Mouse (Mus musculus) hindbrain, embryonic 10.5 days (tissue): Measurements from ENCODE around the gene Nudt19. TPM values are rescaled to one million over a fixed set of nuclear protein-coding genes. Genes with fewer than 3 reads are reported as not detected.
A peak's percentile ranks its signal among the peaks of the same experiment; 100 is the strongest.

ENCODE experiments used
- DNase-seq: peaks from one replicate; pipeline ENCODE4 v3.0.0-alpha.2; 2017; ENCODE audit warnings: low spot score
- H3K27ac ChIP-seq: fragments of 300-500 bp; sonication (generic); 2 replicates; pipeline ENCODE4 v1.5.1; 2016; ENCODE audit warnings: mild to moderate bottlenecking, moderate library complexity
- H3K27me3 ChIP-seq: fragments of 300-500 bp; sonication (generic); 2 replicates; pipeline ENCODE4 v1.6.1; 2016; ENCODE audit warnings: mild to moderate bottlenecking; ENCODE audit not compliant: poor library complexity, insufficient read depth, severe bottlenecking
- H3K36me3 ChIP-seq: fragments of 300-500 bp; sonication (generic); 2 replicates; pipeline ENCODE4 v1.6.1; 2016; ENCODE audit warnings: mild to moderate bottlenecking, moderate library complexity
- H3K4me1 ChIP-seq: fragments of 300-500 bp; sonication (generic); replicated peaks from 2 replicates; pipeline ENCODE4 v1.6.1; 2016; ENCODE audit warnings: mild to moderate bottlenecking
- H3K4me3 ChIP-seq: fragments of 300-500 bp; sonication (generic); 2 replicates; pipeline ENCODE4 v1.5.1; 2016; ENCODE audit warnings: mild to moderate bottlenecking, moderate library complexity
- H3K9me3 ChIP-seq: fragments of 300-500 bp; sonication (generic); 2 replicates; pipeline ENCODE4 v1.6.1; 2016; ENCODE audit warnings: mild to moderate bottlenecking, moderate library complexity
- WGBS: fragments of 180-500 bp; shearing (Covaris S2); methylation state at CpG from one replicate; pipeline ENCODE4 v1.1.7; 2016; 5-methylcytosine and 5-hydroxymethylcytosine counted together
- polyA plus RNA-seq: library from polyadenylated mRNA; unstranded; fragments of >200 nt; fragmentation: Nextera tagmentation; extraction: Ambion mirVana; gene quantifications from 2 replicates; pipeline ENCODE4 v1.2.1, GENCODE M21; 2016

Nudt19 gene
- 41.8 and 48.7 TPM in 2 replicates for polyA plus RNA-seq

GRCm38 (mm10) chr7:35556205-35556603 lies at the start of gene Nudt19:
TSS of gene Nudt19 (minus strand) at chr7:35556304.
- Histone ChIP-seq H3K27ac (peak within 1 kb of the TSS; percentile 97), H3K27me3 (no peaks in the 10 kb centered on the region), H3K4me1 (peaks cover 18% of the 10 kb centered on the region), H3K4me3 (peak within 1 kb of the TSS; percentile 87), H3K9me3 (no peaks in the 10 kb centered on the region), H3K36me3 (peaks cover 5% of the 10 kb centered on the region)
- DNase-seq, result no peak
- 75% methylated on average over 4 of the region's 4 CpGs for WGBS

DNA sequence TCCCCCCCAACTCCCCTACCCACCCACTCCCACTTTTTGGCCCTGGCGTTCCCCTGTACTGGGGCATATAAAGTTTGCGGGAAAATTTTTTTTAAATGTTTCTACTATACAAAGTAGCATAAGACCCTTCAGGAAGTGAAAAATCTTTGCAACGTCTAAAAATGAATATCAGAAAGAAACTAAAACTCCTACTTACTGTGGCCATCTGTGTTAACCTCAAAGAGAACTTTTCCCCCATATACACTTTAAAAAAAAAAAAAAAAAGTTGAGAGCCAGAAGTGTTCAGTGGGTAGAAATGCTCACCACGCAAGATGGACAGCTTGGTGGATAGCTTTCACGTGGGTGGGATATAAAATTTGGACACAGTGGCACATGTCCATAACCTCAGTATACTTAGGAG lies 46.7 kb upstream of the Nudt19 start:
- DNase-seq, result no peak
- 94% methylated on average over 5 of the region's 5 CpGs for WGBS
- Histone ChIP-seq H3K9me3 (0 out of 2 replicates have a peak, but pooled peaks cover 3% of the 10 kb centered on the region), H3K27ac (no peak overlapping the region), H3K27me3 (no peaks in the 10 kb centered on the region), H3K36me3 (peaks cover 71% of the 10 kb centered on the region), H3K4me3 (no peak overlapping the region), H3K4me1 (no peaks in the 10 kb centered on the region)

DNA sequence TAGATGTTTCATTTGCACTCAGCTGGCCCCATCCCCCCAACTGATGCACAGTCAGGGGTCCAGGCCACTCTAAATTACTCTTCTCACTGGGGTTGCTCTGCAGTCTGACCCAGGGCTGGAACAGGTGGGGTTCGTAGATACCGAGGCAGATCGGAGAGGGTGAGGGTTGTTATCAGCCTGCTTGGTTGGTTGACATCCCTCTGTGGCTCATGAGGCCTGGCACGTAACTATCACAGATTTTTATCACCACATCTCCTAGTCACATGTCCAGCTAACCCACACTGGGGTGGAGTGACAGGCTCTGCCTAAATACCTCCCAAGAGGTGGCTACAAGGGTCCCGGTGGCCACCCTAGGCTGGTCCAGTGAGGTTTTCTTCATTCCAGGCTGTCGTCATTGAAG lies 45.0 kb upstream of the Nudt19 start:
- no peaks in the 10 kb centered on the region for H3K4me1 ChIP-seq
- no peak for DNase-seq
- H3K27ac ChIP-seq, result no peak overlapping the region
- H3K9me3 ChIP-seq, result no peaks in the 10 kb centered on the region
- WGBS, result 95% methylated on average over 6 of the region's 6 CpGs
- H3K4me3 ChIP-seq, result no peak overlapping the region
- peaks cover 69% of the 10 kb centered on the region for H3K36me3 ChIP-seq
- no peaks in the 10 kb centered on the region for H3K27me3 ChIP-seq

DNA sequence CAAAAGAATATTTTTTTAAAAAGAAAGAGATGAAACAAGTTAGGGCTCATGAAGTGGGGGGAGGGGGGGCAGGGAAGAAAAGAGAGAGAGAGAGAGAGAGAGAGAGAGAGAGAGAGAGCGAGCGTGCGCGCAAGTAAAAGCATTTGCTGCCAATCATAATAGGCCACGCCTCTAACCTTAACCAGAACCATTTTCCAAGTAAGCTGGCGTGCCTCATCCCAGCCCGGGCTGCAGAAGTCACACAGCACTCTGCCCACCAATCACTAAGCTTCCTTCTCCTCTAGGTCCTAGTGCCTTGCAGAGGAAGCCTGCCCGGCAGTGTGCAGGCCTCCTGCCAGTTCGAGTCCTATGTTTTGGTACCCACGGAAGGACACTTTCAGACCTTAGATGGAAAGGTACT lies 43.9 kb upstream of the Nudt19 start:
- 96% methylated on average over 10 of the region's 10 CpGs for WGBS
- peaks cover 79% of the 10 kb centered on the region for H3K36me3 ChIP-seq
- H3K9me3 ChIP-seq, result no peaks in the 10 kb centered on the region
- H3K4me1 ChIP-seq, result no peaks in the 10 kb centered on the region
- no peak overlapping the region for H3K4me3 ChIP-seq
- no peaks in the 10 kb centered on the region for H3K27me3 ChIP-seq
- no peak for DNase-seq
- H3K27ac ChIP-seq, result no peak overlapping the region

DNA sequence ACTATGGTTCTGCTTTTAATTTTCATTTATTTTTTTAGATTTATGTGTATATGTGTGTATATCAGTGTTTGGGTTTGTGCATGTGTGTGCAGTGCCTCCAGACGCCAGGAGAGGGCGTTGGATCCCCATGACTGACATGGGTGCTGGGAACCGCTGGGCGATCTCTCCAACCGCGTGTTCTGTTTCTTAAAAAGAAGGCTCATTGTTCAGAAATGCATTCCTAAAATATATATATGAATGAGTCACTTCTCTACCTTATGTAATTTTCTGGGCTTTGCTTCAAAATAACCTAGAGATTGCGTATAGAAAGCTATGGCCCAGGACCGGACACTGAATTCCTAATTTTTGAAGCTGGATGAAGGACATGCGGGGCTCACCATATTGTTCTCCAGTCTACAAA lies 43.4 kb upstream of the Nudt19 start:
- WGBS, result 94% methylated on average over 9 of the region's 9 CpGs
- Histone ChIP-seq H3K4me1 (no peaks in the 10 kb centered on the region), H3K4me3 (no peak overlapping the region), H3K27me3 (no peaks in the 10 kb centered on the region), H3K9me3 (no peaks in the 10 kb centered on the region), H3K36me3 (peaks cover 78% of the 10 kb centered on the region), H3K27ac (no peak overlapping the region)
- DNase-seq, result no peak

DNA sequence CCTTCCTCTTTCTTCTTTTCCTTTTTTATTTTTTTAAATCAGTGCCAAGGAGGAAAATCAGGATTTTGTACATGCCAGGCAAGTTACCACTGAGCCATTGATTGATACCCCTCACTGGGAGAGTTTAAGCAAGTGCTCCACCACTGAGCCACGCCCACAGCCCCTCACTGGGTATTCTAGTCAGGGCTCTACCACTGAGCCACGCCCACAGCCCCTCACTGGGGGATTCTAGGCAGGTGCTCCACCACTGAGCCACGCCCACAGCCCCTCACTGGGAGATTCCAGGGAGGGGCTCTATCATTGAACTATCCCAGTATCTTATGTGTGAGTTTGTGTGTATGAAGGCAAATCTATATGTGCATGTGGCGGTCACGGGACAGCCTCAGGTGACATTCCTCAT lies 38.2 kb upstream of the Nudt19 start:
- peaks cover 65% of the 10 kb centered on the region for H3K36me3 ChIP-seq
- no peak for DNase-seq
- H3K4me3 ChIP-seq, result no peak overlapping the region
- no peaks in the 10 kb centered on the region for H3K9me3 ChIP-seq
- WGBS, result 89% methylated on average over 5 of the region's 5 CpGs
- no peak overlapping the region for H3K27ac ChIP-seq
- H3K4me1 ChIP-seq, result no peaks in the 10 kb centered on the region
- no peaks in the 10 kb centered on the region for H3K27me3 ChIP-seq

DNA sequence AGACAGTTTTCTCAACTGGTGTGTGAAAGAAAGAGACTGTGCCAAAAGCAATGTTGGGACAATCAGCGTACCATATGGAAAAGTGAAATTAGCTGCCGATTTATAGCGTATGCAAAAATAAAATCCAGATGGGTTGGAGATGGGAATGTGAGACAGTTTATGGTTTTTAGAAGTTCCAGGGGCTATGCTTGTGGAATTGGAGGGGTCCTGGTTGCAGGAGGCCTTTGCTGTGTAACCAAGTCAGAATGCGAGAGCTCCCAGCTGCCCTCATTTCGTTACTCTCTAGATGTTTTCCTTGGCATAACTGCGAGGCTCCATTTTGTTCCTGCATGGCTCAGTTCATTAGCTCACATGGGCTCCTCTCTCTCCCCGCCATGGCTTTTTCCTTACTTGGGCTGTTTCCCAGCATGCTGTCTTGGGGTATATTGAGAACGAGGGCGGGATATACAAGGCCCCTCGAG lies 34.7 kb upstream of the Nudt19 start:
- Histone ChIP-seq H3K27me3 (no peaks in the 10 kb centered on the region), H3K36me3 (peaks cover 44% of the 10 kb centered on the region), H3K4me1 (peaks cover 21% of the 10 kb centered on the region), H3K4me3 (no peak overlapping the region), H3K27ac (no peak overlapping the region), H3K9me3 (no peaks in the 10 kb centered on the region)
- WGBS, result 92% methylated on average over 10 of the region's 10 CpGs
- DNase-seq, result no peak

GRCm38 (mm10) chr7:35589485-35589884 lies 33.4 kb upstream of the Nudt19 start:
- peaks cover 8% of the 10 kb centered on the region for H3K27me3 ChIP-seq
- H3K4me3 ChIP-seq, result no peak overlapping the region
- WGBS, result 87% methylated on average over 7 of the region's 7 CpGs
- H3K27ac ChIP-seq, result no peak overlapping the region
- DNase-seq, result no peak
- peaks cover 32% of the 10 kb centered on the region for H3K4me1 ChIP-seq
- H3K9me3 ChIP-seq, result no peaks in the 10 kb centered on the region
- peaks cover 33% of the 10 kb centered on the region for H3K36me3 ChIP-seq

DNA sequence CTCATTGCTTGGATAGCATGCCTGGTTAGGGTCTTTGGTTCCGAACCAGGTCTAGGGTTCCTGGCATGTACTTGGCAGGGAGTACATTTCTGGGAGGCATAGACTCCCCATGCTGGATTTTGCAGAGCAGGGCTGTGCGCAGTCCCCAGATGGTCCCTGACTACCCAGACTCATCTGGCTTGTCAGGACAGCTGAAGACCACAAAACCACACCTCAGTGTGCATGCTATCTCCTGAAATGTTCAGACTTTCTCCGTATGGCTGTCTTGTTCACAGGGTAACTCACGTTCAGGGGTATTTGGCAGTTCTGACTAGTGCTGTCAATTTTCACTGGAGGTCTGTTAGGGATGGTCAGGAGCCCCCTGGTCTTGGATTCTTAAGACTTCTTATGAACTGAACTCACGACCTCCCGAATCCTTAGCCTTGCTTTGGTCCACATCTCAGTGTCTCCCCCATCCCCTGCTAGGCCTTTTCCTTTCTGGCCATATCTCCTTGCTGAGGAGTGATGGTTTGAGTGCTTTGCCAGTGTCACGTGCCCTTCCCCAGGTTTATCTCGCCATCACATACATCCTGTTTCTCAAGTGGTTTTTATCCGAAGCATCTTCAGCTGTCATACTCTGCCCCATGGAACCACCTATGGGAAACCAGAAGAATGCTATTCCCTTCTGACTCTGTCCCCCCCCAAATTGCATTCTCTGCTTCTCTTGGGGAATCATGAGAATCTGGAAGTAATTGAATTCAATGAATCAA lies 32.8 kb upstream of the Nudt19 start:
- WGBS, result 91% methylated on average over 9 of the region's 9 CpGs
- peaks cover 15% of the 10 kb centered on the region for H3K27me3 ChIP-seq
- H3K9me3 ChIP-seq, result no peaks in the 10 kb centered on the region
- H3K36me3 ChIP-seq, result peaks cover 26% of the 10 kb centered on the region
- H3K4me3 ChIP-seq, result no peak overlapping the region
- DNase-seq, result no peak
- peaks cover 37% of the 10 kb centered on the region for H3K4me1 ChIP-seq
- no peak overlapping the region for H3K27ac ChIP-seq

- H3K9me3 ChIP-seq, result no peaks in the 10 kb centered on the region
- H3K27me3 ChIP-seq, result peaks cover 26% of the 10 kb centered on the region
- peaks cover 43% of the 10 kb centered on the region for H3K4me1 ChIP-seq
- no peak for DNase-seq
- WGBS, result 72% methylated on average over 5 of the region's 5 CpGs
- H3K36me3 ChIP-seq, result peaks cover 15% of the 10 kb centered on the region
- H3K27ac ChIP-seq, result no peak overlapping the region
- no peak overlapping the region; the same call in 1 of the 2 replicates for H3K4me3 ChIP-seq
These were observed 31.6 kb upstream of the Nudt19 start for GRCm38 (mm10) chr7:35587728-35588127.

DNA sequence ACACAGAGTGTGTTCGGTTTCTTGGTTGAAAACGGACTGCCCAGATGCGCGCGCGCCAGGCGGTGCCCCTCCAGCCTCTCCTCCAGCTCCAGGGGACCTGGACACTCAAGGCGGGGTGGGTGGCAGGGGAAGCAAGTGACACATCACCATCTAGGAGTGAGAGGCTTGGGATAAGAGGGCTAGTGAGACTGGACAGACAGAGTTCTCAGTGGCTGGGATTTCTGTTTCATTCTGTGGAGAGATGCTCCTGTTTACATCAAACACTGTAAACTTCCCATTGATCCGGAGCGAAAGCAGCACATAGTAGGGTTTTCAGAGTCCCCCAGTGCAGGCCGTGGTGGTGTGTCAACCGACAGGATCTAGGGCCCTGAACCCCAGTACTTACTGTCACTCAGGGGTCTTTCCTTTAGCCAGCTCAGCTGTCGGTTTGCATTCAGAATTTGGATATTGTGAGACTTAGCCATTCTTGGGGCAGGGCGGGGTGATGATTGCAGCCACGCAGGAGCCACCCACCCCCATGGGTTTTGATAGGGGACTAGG lies 30.9 kb upstream of the Nudt19 start:
- Histone ChIP-seq H3K36me3 (peaks cover 8% of the 10 kb centered on the region), H3K4me1 (peaks cover 43% of the 10 kb centered on the region), H3K4me3 (peak overlapping the region; percentile 95), H3K9me3 (no peaks in the 10 kb centered on the region), H3K27ac (peak overlapping the region; percentile 91), H3K27me3 (peaks cover 33% of the 10 kb centered on the region)
- WGBS, result 22% methylated on average over 15 of the region's 15 CpGs
- no peak for DNase-seq

DNA sequence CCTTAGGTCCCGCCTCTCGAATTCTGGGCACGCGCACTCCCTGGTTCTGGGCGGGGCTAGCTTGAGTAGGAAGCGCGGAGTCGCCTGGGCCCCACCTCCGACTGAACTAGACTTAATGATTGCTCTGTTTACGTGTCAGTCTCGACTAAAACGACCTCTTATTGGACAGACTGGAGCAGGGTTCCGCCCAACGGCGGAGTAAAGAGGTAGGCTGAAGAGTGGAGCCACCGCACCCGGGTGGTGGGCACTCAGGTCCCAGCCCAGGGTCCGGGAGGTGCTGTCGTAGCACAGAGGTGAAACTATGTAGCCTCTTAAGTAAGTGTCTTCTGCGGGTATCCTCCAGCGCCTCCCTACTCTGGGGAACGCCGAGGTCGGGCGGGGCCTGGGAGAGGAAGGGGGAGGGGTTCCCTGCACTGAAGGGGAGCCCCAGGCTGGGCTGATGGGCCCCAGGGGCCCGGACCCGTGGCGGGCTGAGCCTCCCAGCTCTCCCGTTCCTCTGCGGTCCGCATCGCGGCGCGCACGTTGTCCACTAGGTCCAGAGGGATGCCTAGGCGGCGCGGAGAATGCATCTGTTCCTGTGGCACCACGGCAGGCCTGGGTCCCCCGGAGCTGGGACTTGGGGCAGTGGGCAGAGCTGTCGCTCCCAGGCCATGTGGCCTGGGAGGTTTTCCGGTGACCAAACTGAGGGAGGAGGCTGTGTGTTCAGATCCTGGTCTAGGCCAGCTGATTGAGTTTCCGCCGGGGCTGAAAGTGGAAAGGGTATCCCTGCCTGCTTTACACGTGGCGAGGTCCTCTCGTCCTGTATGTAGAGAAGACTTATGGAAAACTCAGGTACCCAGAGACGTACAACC lies 30.2 kb upstream of the Nudt19 start, which contains the start of gene Ankrd27:
Gene Ankrd27 (plus strand): TSS at position 190 of the 851 bp plus-strand sequence.
- DNase-seq, result peak; percentile 96
- under 1% methylated on average over 49 of the region's 49 CpGs for WGBS
- Histone ChIP-seq H3K4me3 (peak within 1 kb of the TSS; percentile 95), H3K36me3 (peaks cover under 1% of the 10 kb centered on the region; the same call in 1 of the 2 replicates), H3K9me3 (no peaks in the 10 kb centered on the region), H3K27me3 (peaks cover 40% of the 10 kb centered on the region), H3K4me1 (peaks cover 43% of the 10 kb centered on the region), H3K27ac (peak within 1 kb of the TSS; percentile 91)
